Mouse (Mus musculus) frontal cortex, adult 2 months (tissue): ENCODE data around the gene Nubp1. TPM values are rescaled to one million over a fixed set of nuclear protein-coding genes. Genes with fewer than 3 reads are reported as not detected.
A peak's percentile ranks its signal among the peaks of the same experiment; 100 is the strongest.

Experiments
- DNase-seq, 2 experiments: peaks; one replicate each; pipeline ENCODE4 v3.0.0; 2022; ENCODE audit warnings: low spot score in 1 of 2; ENCODE audit errors: extremely low spot score in 1 of 2
- polyA plus RNA-seq: library from polyadenylated mRNA; depleted of rRNA; stranded (reverse); fragments of >200 nt; gene quantifications from 2 replicates; pipeline ENCODE4 v1.2.3, GENCODE M21; 2012; rRNA removed

Gene Nubp1
- polyA plus RNA-seq: 25.6 and 26.4 TPM in 2 replicates

DNA sequence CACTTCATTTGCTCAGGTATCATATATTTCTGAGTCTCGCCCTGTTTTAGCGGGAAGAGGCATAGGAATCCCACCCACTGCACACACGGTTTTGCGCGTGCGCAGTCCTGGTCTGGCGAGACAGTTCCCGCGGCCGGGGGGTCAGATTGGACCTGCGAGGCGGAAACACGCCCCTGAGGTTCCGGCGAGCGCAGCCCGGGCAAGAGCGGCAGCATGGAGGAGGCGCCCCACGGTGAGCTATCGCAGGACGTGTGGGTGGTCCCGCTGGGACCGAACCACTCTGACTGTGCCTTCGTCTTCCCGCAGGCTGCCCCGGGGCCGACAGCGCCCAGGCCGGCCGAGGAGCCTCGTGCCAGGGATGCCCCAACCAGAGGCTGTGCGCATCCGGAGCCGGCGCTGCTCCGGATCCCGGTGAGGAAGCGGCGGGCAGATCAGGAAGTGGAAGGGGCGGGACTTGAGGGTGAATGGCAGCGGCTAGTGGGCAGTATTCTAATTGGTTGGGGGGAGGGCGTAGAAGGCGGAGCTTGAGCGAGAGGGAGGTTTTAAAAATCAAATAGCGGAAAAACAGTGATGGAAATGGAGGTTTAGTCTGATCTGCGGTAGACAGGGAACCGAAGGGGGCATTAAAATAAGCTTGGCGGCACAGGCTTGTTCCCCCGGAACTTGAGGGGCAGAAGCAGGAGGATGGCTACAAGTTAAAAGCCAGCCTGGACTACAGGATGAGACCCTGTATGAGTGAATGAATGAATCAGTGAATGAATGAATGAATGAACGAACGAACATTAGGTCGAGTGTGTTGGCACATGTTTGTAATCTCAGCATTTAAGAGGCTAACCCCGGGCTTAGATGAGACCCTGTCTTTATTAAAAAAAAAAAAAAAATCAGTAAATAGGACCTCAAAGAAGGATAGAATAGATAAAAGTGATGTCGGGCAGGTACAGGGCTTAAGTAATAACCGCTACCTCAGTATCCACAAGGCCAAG, at the start of gene Nubp1:
Nubp1 (plus strand) TSS at position 185 of the 983 bp plus-strand sequence.
- DNase-seq: peak; percentile 82 to 94

DNA sequence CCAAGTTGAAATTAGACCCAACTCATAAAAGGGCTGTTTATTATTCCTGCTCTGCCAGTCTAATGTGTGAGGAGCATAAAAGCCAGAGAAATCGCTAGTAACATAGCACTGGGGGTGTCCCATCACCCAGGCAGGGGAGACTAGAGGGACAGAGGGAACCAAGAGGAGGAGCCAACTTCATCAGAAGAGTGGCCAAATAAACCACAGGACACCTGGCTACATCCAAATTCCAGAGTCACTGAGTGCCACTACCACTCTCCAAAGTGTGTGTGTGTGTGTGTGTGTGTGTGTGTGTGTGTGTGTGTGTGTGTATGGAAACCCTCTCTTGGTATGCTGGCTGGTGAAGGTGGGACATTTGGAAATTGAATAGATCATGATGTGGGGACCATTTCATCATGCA, 48.7 kb upstream of the Nubp1 start:
- DNase-seq: no peak

GRCm38 (mm10) chr16:10365796-10366195, 46.0 kb upstream of the Nubp1 start:
- DNase-seq: no peak

- peak in 1 of 2 experiments; percentile 46 for DNase-seq
Measured at GRCm38 (mm10) chr16:10366240-10367217, 45.2 kb upstream of the Nubp1 start.

DNA sequence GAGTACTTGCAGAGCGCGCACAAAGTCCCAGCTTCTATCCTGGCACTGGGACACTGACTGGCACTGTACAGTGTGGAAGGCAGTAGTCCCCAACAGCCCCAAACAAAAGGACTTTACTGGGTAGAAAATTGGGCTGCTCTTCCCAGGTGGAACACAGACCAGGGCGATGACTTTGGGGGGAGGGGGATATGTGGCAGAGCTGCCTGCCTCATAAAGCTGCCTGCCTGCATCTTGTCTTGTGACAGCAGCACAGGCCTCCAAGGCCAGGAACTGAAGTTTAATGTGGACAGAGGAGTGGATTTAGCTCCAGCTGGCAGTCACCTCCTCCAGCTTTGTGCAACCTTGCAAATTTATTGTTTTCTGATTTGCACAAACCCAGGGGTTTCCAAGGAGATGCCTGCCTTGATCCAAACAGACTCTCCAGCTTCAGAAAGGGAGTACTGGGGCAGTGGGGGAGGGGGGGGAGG, 42.2 kb upstream of the Nubp1 start:
- peak in 1 of 2 experiments; percentile 37 for DNase-seq

DNA sequence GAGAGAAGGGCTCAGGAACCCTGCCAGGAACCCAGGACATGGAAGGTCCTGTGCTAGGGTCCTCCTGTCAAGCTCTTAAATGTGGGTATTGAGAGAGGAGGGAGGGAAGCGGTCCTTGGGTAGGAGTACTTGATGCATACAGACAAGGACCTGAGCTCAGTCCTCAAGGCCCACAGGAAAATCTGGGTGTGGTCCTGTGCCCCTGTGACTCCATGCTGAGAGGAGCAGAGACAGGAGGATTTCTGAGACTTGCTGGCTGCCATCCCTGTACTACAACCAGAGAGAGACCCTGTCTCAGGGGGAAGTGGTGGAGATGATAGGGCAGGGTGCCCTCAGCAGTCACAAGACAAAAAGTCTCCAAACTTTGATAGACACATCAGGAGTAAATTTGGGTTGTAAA, 41.8 kb upstream of the Nubp1 start:
- DNase-seq: no peak

DNA sequence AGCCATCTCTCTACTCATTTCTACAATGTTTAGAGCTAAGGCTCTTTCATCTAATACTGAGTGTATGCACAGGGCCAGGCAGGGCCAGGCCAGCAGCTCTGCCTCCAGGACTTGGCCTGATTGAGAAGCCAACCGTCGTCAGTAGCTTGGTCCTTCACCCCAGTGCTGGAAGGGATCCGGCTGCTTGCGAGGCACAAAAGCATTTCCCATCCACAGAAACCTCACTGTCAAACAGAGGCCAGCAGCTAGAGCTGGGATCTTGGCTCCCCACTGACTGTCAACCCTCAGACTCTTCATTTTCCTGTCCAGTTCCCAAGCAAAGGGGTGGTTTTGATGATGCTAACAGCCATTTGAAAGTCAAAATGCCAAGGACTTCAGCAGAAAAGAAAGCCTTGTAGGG, 39.4 kb upstream of the Nubp1 start:
- DNase-seq: no peak

DNA sequence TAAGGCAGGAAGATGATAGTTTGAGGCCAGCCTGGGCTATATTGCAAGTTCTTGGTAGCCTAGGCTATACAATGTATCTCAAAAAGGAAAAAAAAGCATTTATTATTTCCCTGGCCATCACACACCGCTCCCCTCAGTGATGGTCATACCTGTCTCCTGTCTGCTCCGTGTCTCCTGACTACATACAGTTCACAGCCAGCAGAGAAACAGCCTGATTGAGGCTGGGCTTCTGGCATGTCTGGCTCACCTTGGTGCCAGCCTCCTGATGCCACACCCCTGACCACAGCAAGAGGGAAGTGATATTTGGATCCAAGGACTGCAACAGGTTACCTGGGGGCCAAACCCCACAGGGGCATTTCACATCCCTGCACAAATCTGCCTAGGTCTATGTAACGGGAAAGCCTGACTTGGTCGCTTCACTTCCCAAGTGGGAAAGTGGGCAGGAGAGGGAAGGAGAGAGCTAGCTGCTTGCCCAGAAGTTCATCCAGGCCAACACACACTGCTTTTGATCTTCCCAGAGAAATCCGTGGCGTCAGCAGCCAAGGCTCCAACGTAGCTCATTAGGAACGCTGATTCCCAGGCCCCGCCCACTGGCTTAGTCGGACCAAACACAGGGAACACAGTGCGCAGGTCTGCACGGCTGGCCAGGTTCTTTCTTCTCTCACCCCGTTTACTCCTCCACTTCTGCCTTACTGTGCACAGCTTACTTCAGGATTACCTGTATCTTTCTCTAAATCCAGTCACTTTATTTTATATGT, 37.3 kb upstream of the Nubp1 start:
- peak in 1 of 2 experiments; percentile 32 for DNase-seq

DNA sequence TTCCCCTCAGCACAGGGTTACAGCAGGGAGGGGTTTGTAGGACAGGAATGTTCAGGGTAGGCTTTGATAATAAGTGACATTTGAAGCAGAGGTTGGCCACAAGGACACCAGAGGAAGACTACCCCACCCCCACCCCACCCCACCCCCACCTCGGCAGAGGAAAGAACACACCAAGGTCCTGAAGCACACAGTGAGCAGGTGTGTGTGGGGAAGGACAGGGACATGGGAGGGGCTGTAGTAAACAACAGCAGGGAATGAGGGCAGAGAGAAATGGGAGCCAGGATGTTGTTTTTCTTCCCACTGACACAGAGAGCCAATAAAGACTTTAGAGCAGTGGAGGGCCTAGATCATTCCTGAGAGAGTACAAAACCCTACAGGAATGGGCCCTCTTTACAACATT, 34.5 kb upstream of the Nubp1 start:
- no peak for DNase-seq

DNA sequence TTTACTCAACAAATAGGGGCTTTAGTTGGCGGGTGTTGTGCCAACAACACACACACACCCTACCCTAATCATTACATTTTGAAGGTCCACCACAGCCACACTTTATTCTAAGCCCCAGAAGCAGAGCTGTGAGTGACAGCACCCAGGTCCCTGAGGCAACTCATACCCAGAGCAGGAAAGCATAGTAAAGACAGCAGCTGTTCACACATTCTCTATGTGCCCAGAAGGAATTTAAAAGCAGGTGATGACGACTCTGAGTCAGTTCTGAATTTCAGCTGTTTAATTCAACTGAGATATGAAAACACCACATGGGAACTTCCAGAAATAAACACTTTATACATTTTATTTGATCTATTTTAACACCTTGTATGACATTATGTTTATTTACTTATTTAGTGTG, 32.2 kb upstream of the Nubp1 start:
- peak in 1 of 2 experiments; percentile 63 for DNase-seq

GRCm38 (mm10) chr16:10384060-10384497, 27.7 kb upstream of the Nubp1 start:
- DNase-seq: no peak

- DNase-seq: no peak
Measured at GRCm38 (mm10) chr16:10384544-10384943, 27.2 kb upstream of the Nubp1 start.

- DNase-seq: no peak
Measured at GRCm38 (mm10) chr16:10385261-10385660, 26.5 kb upstream of the Nubp1 start.

GRCm38 (mm10) chr16:10388634-10389365, 22.9 kb upstream of the Nubp1 start:
- no peak for DNase-seq

GRCm38 (mm10) chr16:10392587-10392986, 19.2 kb upstream of the Nubp1 start:
- no peak for DNase-seq

DNA sequence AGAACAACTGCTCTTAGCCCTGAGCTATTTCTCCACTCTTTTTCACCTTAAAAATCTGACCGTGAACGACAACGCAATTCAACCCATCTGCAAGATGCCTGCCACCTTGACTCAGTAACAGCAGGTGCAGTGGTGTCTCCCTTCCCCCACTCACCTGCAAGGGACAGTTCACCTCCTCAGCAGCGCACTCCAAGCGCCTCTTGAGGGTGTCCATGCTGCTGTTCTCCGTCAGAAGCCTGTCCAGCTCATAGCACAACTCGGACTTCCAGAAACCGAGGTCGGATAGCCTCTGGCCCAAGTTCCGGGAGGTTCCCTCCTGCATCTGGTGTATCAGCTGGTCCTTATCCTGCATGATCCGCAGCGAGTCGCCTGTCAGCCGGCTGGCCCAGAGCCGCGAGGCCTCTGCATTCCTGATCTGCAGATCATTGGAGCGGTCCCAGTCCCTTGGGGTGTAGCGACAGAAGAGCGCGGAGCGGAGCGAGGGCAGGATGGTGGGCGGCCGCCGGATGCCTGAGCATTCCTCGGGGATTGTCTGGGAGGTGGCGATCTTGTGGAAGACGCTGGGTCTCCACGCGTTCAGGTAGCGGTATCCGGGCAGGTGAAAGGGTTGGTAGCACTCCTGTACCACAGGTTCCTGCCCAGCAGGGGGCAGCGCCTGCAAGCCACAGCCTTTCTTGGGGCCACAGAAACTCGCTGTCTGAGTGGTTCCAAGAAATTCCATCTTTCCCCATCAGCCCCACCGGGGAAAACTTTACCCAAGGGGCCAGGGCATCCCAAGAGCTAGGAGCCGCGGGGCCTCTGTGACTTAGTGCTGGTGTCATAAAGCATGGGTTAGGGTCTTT, 16.8 kb upstream of the Nubp1 start, which contains the start of gene Tekt5:
Tekt5 (minus strand) TSS at position 792 of the 842 bp plus-strand sequence.
- peak in 1 of 2 experiments; percentile 56 for DNase-seq

DNA sequence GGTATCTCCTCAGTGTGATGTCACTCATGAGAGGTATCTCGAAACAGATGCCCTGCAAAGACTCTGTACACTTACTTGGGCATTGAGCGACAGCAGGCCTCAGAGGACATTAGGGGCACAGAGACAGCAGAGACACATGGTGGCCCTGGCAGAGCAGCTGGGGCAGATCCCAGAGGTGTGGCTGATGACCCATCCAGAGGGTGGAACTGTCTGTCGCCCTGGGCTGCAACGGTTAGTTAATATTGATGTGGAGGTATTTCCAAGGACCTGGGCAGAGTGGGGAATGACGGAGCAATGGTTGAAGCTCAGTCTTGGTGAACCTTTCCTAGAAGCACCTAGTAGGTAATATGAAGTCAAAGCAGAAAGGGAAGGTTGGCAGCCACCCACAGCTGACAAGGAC, 13.0 kb upstream of the Nubp1 start:
- no peak for DNase-seq

DNA sequence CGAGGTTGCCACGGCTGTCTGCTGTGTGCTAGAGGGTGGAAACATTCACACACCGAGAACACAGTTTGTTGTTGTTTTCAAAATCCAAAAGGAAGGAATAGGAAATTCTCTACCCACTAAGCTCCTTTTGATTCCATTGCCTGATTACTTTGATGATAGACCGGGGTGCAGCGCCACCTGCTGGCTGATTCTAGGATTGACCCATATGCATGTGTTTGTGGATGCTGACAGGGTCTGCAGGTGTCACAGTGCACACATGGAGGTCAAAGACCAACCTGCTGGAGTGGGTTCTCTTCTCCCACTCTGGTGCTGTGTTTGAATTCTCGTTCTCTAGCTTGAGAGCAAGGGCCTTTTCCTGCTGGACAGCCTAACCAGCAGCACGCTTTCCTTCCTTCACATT, 12.6 kb upstream of the Nubp1 start:
- DNase-seq: peak; percentile 52 to 95
